Mouse (Mus musculus): ENCODE results near the gene Psmb10. TPM values are rescaled to one million over a fixed set of nuclear protein-coding genes. Genes with fewer than 3 reads are reported as not detected.

The Psmb10 gene
- polyA plus RNA-seq, 1 experiment from 2014 or later = 50.7 TPM

GRCm38 (mm10) chr8:105965905-105966341, 27.7 kb upstream of the Psmb10 start, which contains the start of gene Slc12a4:
Slc12a4 (minus strand) TSS chr8:105966097.
- Histone ChIP-seq H3K9me3 (ENCODE audit: control insufficient read depth, low read length) (no peaks in the 10 kb centered on the region), H3K4me1 (ENCODE audit: control insufficient read depth, insufficient read depth, low read length) (0 out of 2 replicates have a peak, but pooled peaks cover 5% of the 10 kb centered on the region), H3K27me3 (ENCODE audit: control insufficient read depth, insufficient read depth, low read length) (peaks cover 27% of the 10 kb centered on the region), H3K9ac (replicated peaks; ENCODE audit: low read length) (peak within 1 kb of the TSS; percentile 26), H3K4me3 (replicated peaks; ENCODE audit: low read depth, low read length) (peak within 1 kb of the TSS; percentile 37), H3K27ac (replicated peaks; ENCODE audit: low read depth, low read length) (no peak within 1 kb of the TSS), H3K4me2 (ENCODE audit: low read length) (peak within 1 kb of the TSS; percentile 54), H3K36me3 (ENCODE audit: control insufficient read depth, insufficient read depth, low read length) (no peaks in the 10 kb centered on the region)
- ATAC-seq (ENCODE audit: low FRiP score, low TSS enrichment) (peak; percentile 55), DNase-seq (peak; percentile 69)
- WGBS = 1% methylated on average over 47 of the region's 47 CpGs

GRCm38 (mm10) chr8:105965266-105965904, 27.1 kb upstream of the Psmb10 start:
- WGBS = 3% methylated on average over 38 of the region's 40 CpGs
- Histone ChIP-seq H3K4me3 (replicated peaks; ENCODE audit: low read depth, low read length) (peak overlapping the region; percentile 37), H3K27me3 (ENCODE audit: control insufficient read depth, insufficient read depth, low read length) (peaks cover 27% of the 10 kb centered on the region), H3K27ac (replicated peaks; ENCODE audit: low read depth, low read length) (no peak overlapping the region), H3K9ac (replicated peaks; ENCODE audit: low read length) (peak overlapping the region; percentile 26; the same call in 1 of the 2 replicates), H3K4me1 (ENCODE audit: control insufficient read depth, insufficient read depth, low read length) (0 out of 2 replicates have a peak, but pooled peaks cover 5% of the 10 kb centered on the region), H3K4me2 (ENCODE audit: low read length) (peak overlapping the region; percentile 54), H3K9me3 (ENCODE audit: control insufficient read depth, low read length) (no peaks in the 10 kb centered on the region), H3K36me3 (ENCODE audit: control insufficient read depth, insufficient read depth, low read length) (no peaks in the 10 kb centered on the region)
- DNase-seq (peak; percentile 17), ATAC-seq (ENCODE audit: low FRiP score, low TSS enrichment) (peak; percentile 50; the same call in 1 of the 2 replicates)

- no peak overlapping the region for H3K27ac ChIP-seq (replicated peaks; ENCODE audit: low read depth, low read length)
- 78% methylated on average over 12 of the region's 12 CpGs for WGBS
- peaks cover 27% of the 10 kb centered on the region for H3K27me3 ChIP-seq (ENCODE audit: control insufficient read depth, insufficient read depth, low read length)
- H3K4me1 ChIP-seq (ENCODE audit: control insufficient read depth, insufficient read depth, low read length) = 0 out of 2 replicates have a peak, but pooled peaks cover 5% of the 10 kb centered on the region
- ATAC-seq (ENCODE audit: low FRiP score, low TSS enrichment) = no peak
- no peaks in the 10 kb centered on the region for H3K9me3 ChIP-seq (ENCODE audit: control insufficient read depth, low read length)
- H3K4me2 ChIP-seq (ENCODE audit: low read length) = peak overlapping the region; percentile 54
- H3K4me3 ChIP-seq (replicated peaks; ENCODE audit: low read depth, low read length) = peak overlapping the region; percentile 37
- DNase-seq = no peak
- no peaks in the 10 kb centered on the region for H3K36me3 ChIP-seq (ENCODE audit: control insufficient read depth, insufficient read depth, low read length)
- no peak overlapping the region for H3K9ac ChIP-seq (replicated peaks; ENCODE audit: low read length)
These were observed 26.4 kb upstream of the Psmb10 start for GRCm38 (mm10) chr8:105964506-105965265.

DNA sequence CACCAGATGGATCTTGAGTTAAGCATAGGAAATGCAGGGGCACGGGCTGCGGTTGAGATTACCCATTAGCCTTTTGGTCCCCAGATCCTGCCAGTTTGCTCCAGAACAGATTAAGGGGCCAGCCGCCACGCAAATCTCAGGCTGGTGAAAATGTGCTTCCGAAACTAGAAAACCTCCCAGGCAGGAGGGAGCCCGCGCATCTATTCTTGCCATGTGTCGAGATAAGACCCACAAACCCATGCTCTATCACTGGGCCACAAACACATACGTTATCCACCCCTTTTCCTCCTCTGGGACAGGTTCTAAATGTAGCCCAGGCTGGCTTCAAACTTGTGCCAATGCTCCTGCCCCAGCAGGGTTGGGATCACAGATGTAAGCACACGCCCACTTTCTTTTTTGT, 23.3 kb upstream of the Psmb10 start:
- 0 out of 2 replicates have a peak, but pooled peaks cover 5% of the 10 kb centered on the region for H3K4me1 ChIP-seq (ENCODE audit: control insufficient read depth, insufficient read depth, low read length)
- no peaks in the 10 kb centered on the region for H3K36me3 ChIP-seq (ENCODE audit: control insufficient read depth, insufficient read depth, low read length)
- no peak overlapping the region for H3K9ac ChIP-seq (replicated peaks; ENCODE audit: low read length)
- H3K4me2 ChIP-seq (ENCODE audit: low read length) = no peak overlapping the region
- H3K9me3 ChIP-seq (ENCODE audit: control insufficient read depth, low read length) = no peaks in the 10 kb centered on the region
- ATAC-seq (ENCODE audit: low FRiP score, low TSS enrichment) (no peak), DNase-seq (no peak)
- H3K27ac ChIP-seq (replicated peaks; ENCODE audit: low read depth, low read length) = no peak overlapping the region
- 88% methylated on average over 10 of the region's 10 CpGs for WGBS
- no peak overlapping the region for H3K4me3 ChIP-seq (replicated peaks; ENCODE audit: low read depth, low read length)
- peaks cover 19% of the 10 kb centered on the region for H3K27me3 ChIP-seq (ENCODE audit: control insufficient read depth, insufficient read depth, low read length)

GRCm38 (mm10) chr8:105961101-105961500, 22.9 kb upstream of the Psmb10 start:
- 75% methylated on average over 14 of the region's 14 CpGs for WGBS
- no peak for ATAC-seq (ENCODE audit: low FRiP score, low TSS enrichment)

DNA sequence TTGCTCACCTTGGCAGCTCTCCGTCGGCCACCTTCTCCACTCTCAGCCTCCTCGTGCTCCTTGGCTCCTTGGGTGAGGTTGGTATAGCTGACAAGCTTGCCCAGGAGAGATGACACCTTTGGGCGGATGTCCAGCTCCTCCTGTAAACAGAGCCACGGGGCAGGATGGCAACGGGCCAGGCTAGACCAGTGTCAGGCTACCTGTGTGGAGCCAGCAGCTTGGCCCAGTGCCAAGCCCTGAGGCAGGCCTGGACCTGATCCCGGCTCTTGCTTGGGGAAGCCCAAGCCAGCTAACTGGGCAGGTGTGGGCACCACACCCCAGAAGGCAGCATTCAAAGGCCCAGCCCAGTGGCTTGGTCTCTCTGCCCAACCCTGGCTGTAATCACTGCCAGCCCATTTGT, 21.1 kb upstream of the Psmb10 start:
- 88% methylated on average over 7 of the region's 7 CpGs for WGBS
- H3K9ac ChIP-seq (replicated peaks; ENCODE audit: low read length) = no peak overlapping the region
- peak; percentile 3 for DNase-seq
- no peak overlapping the region for H3K4me3 ChIP-seq (replicated peaks; ENCODE audit: low read depth, low read length)
- no peaks in the 10 kb centered on the region for H3K36me3 ChIP-seq (ENCODE audit: control insufficient read depth, insufficient read depth, low read length)
- no peak overlapping the region for H3K4me2 ChIP-seq (ENCODE audit: low read length)
- H3K4me1 ChIP-seq (ENCODE audit: control insufficient read depth, insufficient read depth, low read length) = no peaks in the 10 kb centered on the region
- H3K9me3 ChIP-seq (ENCODE audit: control insufficient read depth, low read length) = no peaks in the 10 kb centered on the region
- ATAC-seq (ENCODE audit: low FRiP score, low TSS enrichment) = no peak
- no peaks in the 10 kb centered on the region for H3K27me3 ChIP-seq (ENCODE audit: control insufficient read depth, insufficient read depth, low read length)
- H3K27ac ChIP-seq (replicated peaks; ENCODE audit: low read depth, low read length) = no peak overlapping the region

More at GRCm38 (mm10) chr8:105961101-105961500, 22.9 kb upstream of the Psmb10 start:
- H3K4me1 ChIP-seq (ENCODE audit: control insufficient read depth, insufficient read depth, low read length) = 0 out of 2 replicates have a peak, but pooled peaks cover 5% of the 10 kb centered on the region
- no peaks in the 10 kb centered on the region for H3K9me3 ChIP-seq (ENCODE audit: control insufficient read depth, low read length)
- H3K9ac ChIP-seq (replicated peaks; ENCODE audit: low read length) = no peak overlapping the region
- no peak overlapping the region for H3K4me2 ChIP-seq (ENCODE audit: low read length)
- H3K36me3 ChIP-seq (ENCODE audit: control insufficient read depth, insufficient read depth, low read length) = no peaks in the 10 kb centered on the region
- peaks cover 15% of the 10 kb centered on the region for H3K27me3 ChIP-seq (ENCODE audit: control insufficient read depth, insufficient read depth, low read length)
- no peak for DNase-seq
- no peak overlapping the region for H3K27ac ChIP-seq (replicated peaks; ENCODE audit: low read depth, low read length)
- no peak overlapping the region for H3K4me3 ChIP-seq (replicated peaks; ENCODE audit: low read depth, low read length)

DNA sequence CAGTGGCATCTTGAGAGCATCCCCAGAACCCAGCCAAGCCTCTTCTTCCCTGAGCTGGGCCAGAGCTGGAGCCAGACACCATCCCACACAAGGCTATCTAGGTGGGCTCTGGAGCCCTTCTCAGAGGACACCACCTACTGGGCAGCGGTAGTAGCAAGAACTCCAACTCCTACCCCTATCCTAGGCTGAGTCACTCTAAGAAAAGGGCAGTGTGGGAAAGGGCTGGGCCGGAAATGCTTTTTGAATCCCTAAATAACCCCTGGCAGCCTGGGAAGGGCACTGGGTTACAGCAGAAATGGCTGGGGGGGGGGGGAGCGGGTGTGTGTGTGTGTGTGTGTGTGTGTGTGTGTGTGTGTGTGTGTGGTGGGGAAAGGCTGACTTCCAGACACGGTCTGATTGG, 19.6 kb upstream of the Psmb10 start:
- H3K9me3 ChIP-seq (ENCODE audit: control insufficient read depth, low read length) = no peaks in the 10 kb centered on the region
- H3K36me3 ChIP-seq (ENCODE audit: control insufficient read depth, insufficient read depth, low read length) = no peaks in the 10 kb centered on the region
- H3K9ac ChIP-seq (replicated peaks; ENCODE audit: low read length) = no peak overlapping the region
- no peak overlapping the region for H3K4me2 ChIP-seq (ENCODE audit: low read length)
- WGBS = 59% methylated on average over 3 of the region's 4 CpGs
- ATAC-seq (ENCODE audit: low FRiP score, low TSS enrichment) (no peak), DNase-seq (no peak)
- H3K27ac ChIP-seq (replicated peaks; ENCODE audit: low read depth, low read length) = no peak overlapping the region
- H3K4me3 ChIP-seq (replicated peaks; ENCODE audit: low read depth, low read length) = no peak overlapping the region
- H3K4me1 ChIP-seq (ENCODE audit: control insufficient read depth, insufficient read depth, low read length) = no peaks in the 10 kb centered on the region
- H3K27me3 ChIP-seq (ENCODE audit: control insufficient read depth, insufficient read depth, low read length) = no peaks in the 10 kb centered on the region

DNA sequence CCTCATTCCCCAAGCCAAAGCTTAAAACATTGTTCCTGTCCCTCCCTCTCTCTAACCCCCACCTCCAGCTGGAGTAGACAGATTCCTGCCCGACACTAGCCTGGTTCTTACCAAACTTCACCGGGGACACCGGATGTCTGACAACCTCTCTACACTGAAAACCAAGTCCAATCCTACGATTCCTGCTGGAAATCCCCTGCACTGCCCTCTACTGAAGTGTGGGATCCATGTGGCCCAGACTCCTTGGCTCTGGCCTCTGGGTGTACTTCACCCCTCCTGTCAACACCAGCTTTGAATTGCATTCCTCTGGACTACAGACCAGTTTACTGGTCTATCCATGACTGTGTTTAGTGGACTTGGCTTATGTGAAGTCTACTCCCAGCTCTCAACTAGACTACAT, 18.3 kb upstream of the Psmb10 start:
- 95% methylated on average over 4 of the region's 4 CpGs for WGBS
- DNase-seq = no peak

More for the DNA sequence above, 18.3 kb upstream of the Psmb10 start:
- H3K9me3 ChIP-seq (ENCODE audit: control insufficient read depth, low read length) = no peaks in the 10 kb centered on the region
- no peak overlapping the region for H3K4me2 ChIP-seq (ENCODE audit: low read length)
- ATAC-seq (ENCODE audit: low FRiP score, low TSS enrichment) = no peak
- no peaks in the 10 kb centered on the region for H3K4me1 ChIP-seq (ENCODE audit: control insufficient read depth, insufficient read depth, low read length)
- no peak overlapping the region for H3K9ac ChIP-seq (replicated peaks; ENCODE audit: low read length)
- no peak overlapping the region for H3K4me3 ChIP-seq (replicated peaks; ENCODE audit: low read depth, low read length)
- H3K27ac ChIP-seq (replicated peaks; ENCODE audit: low read depth, low read length) = no peak overlapping the region
- no peaks in the 10 kb centered on the region for H3K27me3 ChIP-seq (ENCODE audit: control insufficient read depth, insufficient read depth, low read length)
- H3K36me3 ChIP-seq (ENCODE audit: control insufficient read depth, insufficient read depth, low read length) = no peaks in the 10 kb centered on the region
